Mouse (Mus musculus) hindbrain, embryonic 14.5 days (tissue): Measurements from ENCODE around the gene Atp6v1b1. TPM values are rescaled to one million over a fixed set of nuclear protein-coding genes. Genes with fewer than 3 reads are reported as not detected.

Experiments
- ATAC-seq: fragments of 200-750 bp; cut with Nextera tagmentation; 2 replicates; pipeline ENCODE4 v1.8.0; 2017; ENCODE audit warnings: moderate number of reproducible peaks, mild to moderate bottlenecking, moderate TSS enrichment, moderate library complexity; ENCODE audit not compliant: low FRiP score
- DNase-seq: peaks from one replicate; pipeline ENCODE4 v3.0.0-alpha.2; 2015; ENCODE audit warnings: low spot score
- H3K27ac ChIP-seq: fragments of 300-500 bp; sonication (generic); 2 replicates; pipeline ENCODE4 v1.5.1; 2014; ENCODE audit warnings: mild to moderate bottlenecking, moderate library complexity
- H3K27me3 ChIP-seq: fragments of 300-500 bp; sonication (generic); 2 replicates; pipeline ENCODE4 v1.6.1; 2014; ENCODE audit warnings: mild to moderate bottlenecking, low read length, mixed read lengths; ENCODE audit not compliant: control insufficient read depth, insufficient read depth
- H3K36me3 ChIP-seq: fragments of 300-500 bp; sonication (generic); replicated peaks from 2 replicates; pipeline ENCODE4 v1.6.1; 2014; ENCODE audit not compliant: control insufficient read depth, insufficient read depth
- H3K4me1 ChIP-seq: fragments of 300-500 bp; sonication (generic); replicated peaks from 2 replicates; pipeline ENCODE4 v1.6.1; 2014; ENCODE audit warnings: antibody characterized with exemption, low read length, mixed read lengths; ENCODE audit not compliant: control insufficient read depth, insufficient read depth
- H3K4me2 ChIP-seq: fragments of 300-500 bp; sonication (generic); replicated peaks from 2 replicates; pipeline ENCODE4 v1.6.1; 2014; ENCODE audit warnings: mild to moderate bottlenecking, moderate library complexity
- H3K4me3 ChIP-seq: fragments of 300-500 bp; sonication (generic); replicated peaks from 2 replicates; pipeline ENCODE4 v1.5.1; 2014; ENCODE audit warnings: mild to moderate bottlenecking, low read length
- H3K9ac ChIP-seq: fragments of 300-500 bp; sonication (generic); 2 replicates; pipeline ENCODE4 v1.6.1; 2014
- H3K9me3 ChIP-seq: fragments of 300-500 bp; sonication (generic); 2 replicates; pipeline ENCODE4 v1.6.1; 2016; ENCODE audit warnings: low read length; ENCODE audit not compliant: control insufficient read depth
- WGBS: fragments of 180-500 bp; shearing (Covaris S2); extraction: QIAGEN DNeasy Blood & Tissue Kit; methylation state at CpG from one replicate; pipeline ENCODE4 v1.1.7; 2014; 5-methylcytosine and 5-hydroxymethylcytosine counted together
- polyA plus RNA-seq: library from polyadenylated mRNA; unstranded; fragments of >200 nt; fragmentation: Nextera tagmentation; extraction: Ambion mirVana; gene quantifications from 2 replicates; pipeline ENCODE4 v1.2.1, GENCODE M21; 2014

Gene Atp6v1b1
- polyA plus RNA-seq, 1 experiment from 2014 or later, result not detected

GRCm38 (mm10) chr6:83762880-83763431 lies 20.2 kb downstream of the Atp6v1b1 start:
- Histone ChIP-seq H3K4me3 (peak overlapping the region; percentile 16), H3K27ac (no peak overlapping the region), H3K9me3 (no peaks in the 10 kb centered on the region), H3K9ac (no peak overlapping the region), H3K36me3 (peaks cover 2% of the 10 kb centered on the region; the same call in 1 of the 2 replicates), H3K4me2 (peak overlapping the region; percentile 39), H3K27me3 (peaks cover 60% of the 10 kb centered on the region), H3K4me1 (no peaks in the 10 kb centered on the region; the same call in 1 of the 2 replicates)
- WGBS, result 2% methylated on average over 35 of the region's 35 CpGs
- 0 out of 2 replicates have a peak, but pooled peaks have one; percentile 40 for ATAC-seq
- DNase-seq, result no peak

GRCm38 (mm10) chr6:83766982-83767381 lies 24.2 kb downstream of the Atp6v1b1 start:
- no peak overlapping the region for H3K27ac ChIP-seq

GRCm38 (mm10) chr6:83768485-83768884 lies 25.7 kb downstream of the Atp6v1b1 start:
- Histone ChIP-seq H3K27ac (no peak overlapping the region), H3K27me3 (peaks cover 12% of the 10 kb centered on the region), H3K4me2 (no peak overlapping the region), H3K4me3 (no peak overlapping the region), H3K9ac (no peak overlapping the region), H3K9me3 (no peaks in the 10 kb centered on the region), H3K4me1 (peaks cover 4% of the 10 kb centered on the region), H3K36me3 (peaks cover 53% of the 10 kb centered on the region)
- 88% methylated on average over 5 of the region's 5 CpGs for WGBS
- no peak for ATAC-seq
- no peak for DNase-seq

More at GRCm38 (mm10) chr6:83766982-83767381, 24.2 kb downstream of the Atp6v1b1 start:
- Histone ChIP-seq H3K36me3 (peaks cover 38% of the 10 kb centered on the region), H3K4me1 (no peaks in the 10 kb centered on the region; the same call in 1 of the 2 replicates), H3K9me3 (no peaks in the 10 kb centered on the region), H3K27me3 (peaks cover 27% of the 10 kb centered on the region), H3K9ac (no peak overlapping the region), H3K4me3 (no peak overlapping the region), H3K4me2 (no peak overlapping the region)
- no peak for DNase-seq
- ATAC-seq, result no peak
- 98% methylated on average over 3 of the region's 3 CpGs for WGBS

- ATAC-seq (no peak), DNase-seq (no peak)
- peak overlapping the region; percentile 93; the same call in 1 of the 2 replicates for H3K9ac ChIP-seq
- no peaks in the 10 kb centered on the region for H3K27me3 ChIP-seq
- peaks cover 21% of the 10 kb centered on the region for H3K4me1 ChIP-seq
- H3K9me3 ChIP-seq, result no peaks in the 10 kb centered on the region
- H3K36me3 ChIP-seq, result peaks cover 40% of the 10 kb centered on the region
- 67% methylated on average over 9 of the region's 9 CpGs for WGBS
- H3K4me2 ChIP-seq, result peak overlapping the region; percentile 90
- no peak overlapping the region for H3K27ac ChIP-seq
- H3K4me3 ChIP-seq, result no peak overlapping the region; the same call in 1 of the 2 replicates
These were observed 31.3 kb downstream of the Atp6v1b1 start for GRCm38 (mm10) chr6:83774126-83774525.

- DNase-seq (no peak), ATAC-seq (peak; percentile 25; the same call in 1 of the 2 replicates)
- Histone ChIP-seq H3K9me3 (no peaks in the 10 kb centered on the region), H3K4me1 (peaks cover 21% of the 10 kb centered on the region), H3K27ac (peak overlapping the region; percentile 85), H3K4me3 (peak overlapping the region; percentile 98), H3K36me3 (peaks cover 31% of the 10 kb centered on the region), H3K9ac (peak overlapping the region; percentile 93), H3K4me2 (peak overlapping the region; percentile 90), H3K27me3 (no peaks in the 10 kb centered on the region)
- 4% methylated on average over 14 of the region's 14 CpGs for WGBS
These were observed 32.2 kb downstream of the Atp6v1b1 start for GRCm38 (mm10) chr6:83774781-83775563.

GRCm38 (mm10) chr6:83775638-83776293 lies 33.0 kb downstream of the Atp6v1b1 start, which contains the start of gene Tex261:
TSS of gene Tex261 (minus strand) at chr6:83775813.
- peak; percentile 91 for DNase-seq
- Histone ChIP-seq H3K9me3 (no peaks in the 10 kb centered on the region), H3K36me3 (peaks cover 27% of the 10 kb centered on the region), H3K27ac (peak within 1 kb of the TSS; percentile 85), H3K4me1 (peaks cover 21% of the 10 kb centered on the region), H3K27me3 (no peaks in the 10 kb centered on the region), H3K9ac (peak within 1 kb of the TSS; percentile 93), H3K4me3 (peak within 1 kb of the TSS; percentile 98), H3K4me2 (peak within 1 kb of the TSS; percentile 90)
- ATAC-seq, result peak; percentile 95
- under 1% methylated on average over 34 of the region's 45 CpGs for WGBS

- no peak overlapping the region for H3K27ac ChIP-seq
- H3K4me2 ChIP-seq, result no peak overlapping the region
- no peak overlapping the region for H3K9ac ChIP-seq
- no peak for DNase-seq
- no peak for ATAC-seq
- no peaks in the 10 kb centered on the region for H3K27me3 ChIP-seq
- H3K9me3 ChIP-seq, result no peaks in the 10 kb centered on the region
- 84% methylated on average over 7 of the region's 7 CpGs for WGBS
- H3K36me3 ChIP-seq, result peaks cover 3% of the 10 kb centered on the region; the same call in 1 of the 2 replicates
- peaks cover 18% of the 10 kb centered on the region for H3K4me1 ChIP-seq
- no peak overlapping the region for H3K4me3 ChIP-seq
These were observed 35.5 kb downstream of the Atp6v1b1 start for GRCm38 (mm10) chr6:83778306-83778705.

GRCm38 (mm10) chr6:83779026-83779425 lies 36.2 kb downstream of the Atp6v1b1 start:
- ATAC-seq (no peak), DNase-seq (peak; percentile 39)
- H3K36me3 ChIP-seq, result no peaks in the 10 kb centered on the region
- H3K4me3 ChIP-seq, result no peak overlapping the region
- H3K4me2 ChIP-seq, result no peak overlapping the region
- WGBS, result 7% methylated on average over 5 of the region's 5 CpGs
- H3K9ac ChIP-seq, result no peak overlapping the region
- no peaks in the 10 kb centered on the region for H3K9me3 ChIP-seq
- H3K27ac ChIP-seq, result no peak overlapping the region
- H3K27me3 ChIP-seq, result no peaks in the 10 kb centered on the region
- peaks cover 11% of the 10 kb centered on the region for H3K4me1 ChIP-seq

GRCm38 (mm10) chr6:83786426-83786825 lies 43.6 kb downstream of the Atp6v1b1 start:
- WGBS, result 77% methylated on average over 3 of the region's 3 CpGs
- Histone ChIP-seq H3K27me3 (no peaks in the 10 kb centered on the region), H3K4me1 (no peaks in the 10 kb centered on the region), H3K4me3 (no peak overlapping the region), H3K4me2 (no peak overlapping the region), H3K9me3 (no peaks in the 10 kb centered on the region), H3K36me3 (no peaks in the 10 kb centered on the region), H3K27ac (no peak overlapping the region), H3K9ac (no peak overlapping the region)
- no peak for ATAC-seq
- no peak for DNase-seq
